14 mouse cellular contexts compared by ENCODE assay signal in genomic region chr2:27883276-27883675, GRCm38 (mm10). TPM values are rescaled to one million over a fixed set of nuclear protein-coding genes. Genes with fewer than 3 reads are reported as not detected.
"Had no signal": no experiment of that assay in that cellular context is flagged by ENCODE, and none has a peak within 500 bp of the region (broad histone marks: within the 10 kb centered on the region; RNA-seq: fewer than 3 reads in every experiment).

No protein-coding gene starts in this region.

- ATAC-seq: midbrain, embryonic 13.5 days; midbrain, embryonic 15.5 days had no signal

- H3K4me3 ChIP-seq: midbrain, embryonic 10.5 days; midbrain, embryonic 13.5 days; midbrain, embryonic 15.5 days; neural tube, embryonic 12.5 days; stomach, embryonic 15.5 days had no signal

- DNase-seq: lung, embryonic 14.5 days; lung, postnatal 10 days; lung, postnatal 4 days; right cerebral cortex, postnatal 14 days; thymus, adult 2 months; thymus, postnatal 25 days; thymus, postnatal 4 days had no signal

- H3K9ac ChIP-seq: lung, embryonic 14.5 days; midbrain, embryonic 13.5 days; midbrain, embryonic 15.5 days; neural tube, embryonic 12.5 days; stomach, embryonic 15.5 days had no signal

- H3K36me3 ChIP-seq: midbrain, embryonic 10.5 days; midbrain, embryonic 13.5 days; midbrain, embryonic 15.5 days; neural tube, embryonic 12.5 days; stomach, embryonic 15.5 days had no signal

- H3K27ac ChIP-seq: midbrain, embryonic 10.5 days; midbrain, embryonic 13.5 days; midbrain, embryonic 15.5 days; neural tube, embryonic 12.5 days; stomach, embryonic 15.5 days; stomach, postnatal 0 days had no signal

- H3K4me2 ChIP-seq: lung, embryonic 14.5 days; midbrain, embryonic 13.5 days; midbrain, embryonic 15.5 days; neural tube, embryonic 12.5 days; stomach, embryonic 15.5 days had no signal

- H3K9me3 ChIP-seq: midbrain, embryonic 10.5 days; midbrain, embryonic 13.5 days; midbrain, embryonic 15.5 days; neural tube, embryonic 12.5 days; stomach, embryonic 15.5 days had no signal

RNA-seq across cellular contexts. Expression of gene Col5a1, which starts 2.9 kb away (rescaled TPM):
- total RNA-seq: neutrophil, adult 5-6 weeks had no signal
